Mouse (Mus musculus) embryonic fibroblast, embryonic 13.5 days (primary cell): ENCODE data around the gene Slc34a1. TPM values are rescaled to one million over a fixed set of nuclear protein-coding genes. Genes with fewer than 3 reads are reported as not detected.

Experiments used
- H3K27ac ChIP-seq: 2 replicates; pipeline ENCODE4 v1.5.1; 2012; ENCODE audit warnings: low read length, control low read depth, inconsistent platforms; ENCODE audit not compliant: insufficient read depth
- H3K4me1 ChIP-seq: 2 replicates; pipeline ENCODE4 v1.6.1; 2011; ENCODE audit warnings: low read length; ENCODE audit not compliant: control insufficient read depth, insufficient read depth
- H3K4me3 ChIP-seq: 2 replicates; pipeline ENCODE4 v1.5.1; 2011; ENCODE audit warnings: mild to moderate bottlenecking, control low read depth, low read length; ENCODE audit not compliant: insufficient read depth
- CTCF ChIP-seq: IDR thresholded peaks from 2 replicates; pipeline ENCODE4 v1.5.1; 2011; ENCODE audit warnings: mild to moderate bottlenecking, control low read depth, low read length, moderate library complexity, borderline replicate concordance; ENCODE audit not compliant: insufficient read depth
- POLR2A ChIP-seq: IDR thresholded peaks from 2 replicates; pipeline ENCODE4 v1.6.1; 2011; ENCODE audit warnings: low read depth, mild to moderate bottlenecking, control low read depth, low read length, moderate library complexity
- polyA plus RNA-seq: library from polyadenylated mRNA; stranded (reverse); fragments of >200 nt; gene quantifications from 2 replicates; pipeline ENCODE4 v1.2.4, GENCODE M21; 2011; ENCODE audit warnings: low read depth; ENCODE audit not compliant: missing spikeins, insufficient read length

Gene Slc34a1
- polyA plus RNA-seq, 1 experiment: not detected

DNA sequence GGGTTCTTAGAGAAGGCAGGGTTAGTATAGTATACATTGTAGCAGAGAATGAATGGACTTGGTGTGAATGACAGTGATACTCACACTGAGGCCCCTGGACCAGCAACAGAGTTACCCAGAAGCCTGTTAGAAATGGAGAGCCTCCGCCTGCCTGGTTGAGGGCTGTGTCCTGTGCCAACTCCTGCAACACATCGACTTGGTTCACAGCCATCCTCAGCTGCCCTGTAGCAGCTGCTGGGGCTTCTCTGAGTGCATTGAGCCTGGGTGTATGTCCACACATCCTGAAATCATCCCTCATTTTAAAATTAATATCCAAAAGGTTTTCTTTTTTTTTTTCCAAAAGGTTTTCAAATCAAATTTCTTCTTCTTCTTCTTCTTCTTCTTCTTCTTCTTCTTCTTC lies 22.1 kb upstream of the Slc34a1 start:
- no peak for TF ChIP-seq CTCF
- no peak for TF ChIP-seq POLR2A
- no peak overlapping the region for H3K4me3 ChIP-seq
- H3K27ac ChIP-seq: no peak overlapping the region
- no peaks in the 10 kb centered on the region for H3K4me1 ChIP-seq

GRCm38 (mm10) chr13:55378907-55379580 lies 18.9 kb upstream of the Slc34a1 start:
- TF ChIP-seq CTCF (no peak), POLR2A (no peak)
- Histone ChIP-seq H3K4me3 (no peak overlapping the region), H3K4me1 (no peaks in the 10 kb centered on the region), H3K27ac (no peak overlapping the region)

- Histone ChIP-seq H3K4me3 (no peak overlapping the region), H3K27ac (no peak overlapping the region), H3K4me1 (no peaks in the 10 kb centered on the region)
- no peak for TF ChIP-seq CTCF
- no peak for TF ChIP-seq POLR2A
Observed at GRCm38 (mm10) chr13:55381790-55382189, 16.2 kb upstream of the Slc34a1 start.

DNA sequence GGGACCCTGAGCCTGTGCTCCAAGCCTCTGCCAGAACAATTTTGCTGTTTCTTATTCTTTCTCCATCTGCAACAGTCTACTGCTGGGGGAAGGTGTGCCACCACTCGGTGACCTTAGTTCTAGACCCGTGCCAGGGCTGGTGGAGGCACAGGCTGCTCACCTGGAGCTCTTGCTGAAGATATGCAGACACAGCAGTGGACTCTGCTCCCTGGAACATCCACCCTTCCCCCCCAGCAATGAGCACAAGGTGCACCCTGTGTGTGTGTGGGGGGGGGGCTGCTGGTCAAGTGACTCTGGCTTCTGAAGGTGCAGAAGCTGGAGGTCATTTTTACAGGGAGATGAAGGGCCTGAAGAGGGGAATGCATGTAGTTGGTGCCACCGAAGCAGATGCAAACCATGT lies 7.3 kb upstream of the Slc34a1 start:
- Histone ChIP-seq H3K4me1 (no peaks in the 10 kb centered on the region), H3K27ac (no peak overlapping the region), H3K4me3 (no peak overlapping the region)
- TF ChIP-seq POLR2A: no peak
- no peak for TF ChIP-seq CTCF

GRCm38 (mm10) chr13:55391626-55392029 lies 6.4 kb upstream of the Slc34a1 start:
- TF ChIP-seq POLR2A (no peak), CTCF (no peak)
- no peak overlapping the region for H3K27ac ChIP-seq
- H3K4me1 ChIP-seq: no peaks in the 10 kb centered on the region
- H3K4me3 ChIP-seq: no peak overlapping the region

GRCm38 (mm10) chr13:55392933-55393332 lies 5.1 kb upstream of the Slc34a1 start:
- H3K27ac ChIP-seq: no peak overlapping the region
- no peak overlapping the region for H3K4me3 ChIP-seq
- no peak for TF ChIP-seq CTCF
- TF ChIP-seq POLR2A: no peak
- H3K4me1 ChIP-seq: no peaks in the 10 kb centered on the region

- Histone ChIP-seq H3K4me1 (no peaks in the 10 kb centered on the region), H3K4me3 (no peak overlapping the region), H3K27ac (no peak overlapping the region)
- no peak for TF ChIP-seq CTCF
- TF ChIP-seq POLR2A: no peak
Observed at GRCm38 (mm10) chr13:55399300-55400038, 1.5 kb downstream of the Slc34a1 start.

GRCm38 (mm10) chr13:55400039-55400346 lies 2.0 kb downstream of the Slc34a1 start:
- H3K4me3 ChIP-seq: no peak overlapping the region
- H3K4me1 ChIP-seq: no peaks in the 10 kb centered on the region
- no peak overlapping the region for H3K27ac ChIP-seq
- TF ChIP-seq CTCF (no peak), POLR2A (no peak)

DNA sequence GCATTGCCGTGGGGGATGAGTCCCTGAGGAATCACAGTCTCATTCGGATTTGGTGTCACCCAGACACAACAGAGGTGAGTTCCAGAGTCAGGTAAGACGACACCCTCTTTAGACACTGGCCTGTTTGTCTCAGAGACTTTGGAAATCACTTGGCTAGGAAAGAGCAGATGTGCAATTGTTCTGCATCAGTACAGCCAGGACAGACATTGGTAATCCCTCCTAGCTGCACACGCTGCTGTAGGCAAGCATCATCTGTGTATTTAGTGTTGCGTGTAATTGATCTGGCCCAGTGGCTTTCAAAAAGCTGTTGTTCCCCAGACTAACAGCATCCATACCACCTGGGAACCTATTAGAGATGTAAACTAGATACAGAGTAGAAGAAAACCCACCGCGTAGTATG lies 5.3 kb downstream of the Slc34a1 start:
- H3K4me3 ChIP-seq: no peak overlapping the region
- H3K27ac ChIP-seq: no peak overlapping the region
- TF ChIP-seq POLR2A: no peak
- TF ChIP-seq CTCF: no peak
- no peaks in the 10 kb centered on the region for H3K4me1 ChIP-seq

GRCm38 (mm10) chr13:55403935-55404852 lies 6.2 kb downstream of the Slc34a1 start:
- no peak overlapping the region for H3K4me3 ChIP-seq
- TF ChIP-seq POLR2A (no peak), CTCF (no peak)
- no peak overlapping the region for H3K27ac ChIP-seq
- no peaks in the 10 kb centered on the region for H3K4me1 ChIP-seq
